Mouse (Mus musculus) kidney, adult 18-20 months (tissue): ENCODE results near the gene Megf8.
"Not testable (repeated sequence)": the region's sequence is repeated elsewhere in the genome, so short reads cannot be mapped to it uniquely, and the experiment has no call there.

Source experiments
- DNase-seq: peaks from one replicate; pipeline ENCODE4 v3.0.0; 2021

Megf8 gene

DNA sequence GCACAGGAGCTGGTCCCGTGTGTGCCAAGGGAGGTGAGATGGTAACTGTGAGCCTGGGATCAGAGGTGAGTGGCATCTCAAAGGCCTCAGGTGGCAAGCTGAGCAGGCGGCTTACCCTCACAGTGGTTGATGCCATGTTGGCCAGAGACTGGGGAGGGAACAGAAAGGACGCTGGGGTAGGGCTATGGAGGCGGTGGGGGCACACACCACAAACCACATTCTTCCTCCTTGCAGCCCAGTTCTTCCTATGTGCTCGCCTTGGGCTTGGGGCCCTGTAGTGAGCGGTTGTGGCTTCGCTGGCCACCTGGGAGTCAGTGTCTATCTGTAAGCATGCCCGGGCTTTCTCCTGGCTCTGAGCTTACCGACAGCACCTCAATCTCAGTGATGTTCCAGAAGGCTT lies 67.9 kb downstream of the Megf8 start:
- no peak for DNase-seq

DNA sequence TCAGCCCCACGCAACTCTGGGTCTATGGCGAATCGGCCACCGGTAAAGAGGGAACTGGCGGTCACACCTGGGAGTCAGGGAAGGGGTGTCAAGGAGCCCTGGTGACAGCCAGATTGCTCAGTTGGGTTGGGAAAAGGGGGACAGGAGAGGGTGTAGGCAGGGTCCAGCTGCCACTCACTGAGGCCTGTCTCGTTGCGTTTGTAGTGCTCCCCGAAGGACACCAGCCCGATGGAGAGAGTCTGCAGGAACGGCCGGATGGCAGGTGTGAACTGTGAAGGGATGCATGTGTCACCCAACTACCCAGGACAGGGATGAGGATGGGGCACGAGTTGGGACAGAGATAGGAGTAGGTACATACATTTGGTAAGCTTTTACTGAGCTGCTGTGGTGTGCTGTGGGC lies 68.3 kb downstream of the Megf8 start:
- no peak for DNase-seq

DNA sequence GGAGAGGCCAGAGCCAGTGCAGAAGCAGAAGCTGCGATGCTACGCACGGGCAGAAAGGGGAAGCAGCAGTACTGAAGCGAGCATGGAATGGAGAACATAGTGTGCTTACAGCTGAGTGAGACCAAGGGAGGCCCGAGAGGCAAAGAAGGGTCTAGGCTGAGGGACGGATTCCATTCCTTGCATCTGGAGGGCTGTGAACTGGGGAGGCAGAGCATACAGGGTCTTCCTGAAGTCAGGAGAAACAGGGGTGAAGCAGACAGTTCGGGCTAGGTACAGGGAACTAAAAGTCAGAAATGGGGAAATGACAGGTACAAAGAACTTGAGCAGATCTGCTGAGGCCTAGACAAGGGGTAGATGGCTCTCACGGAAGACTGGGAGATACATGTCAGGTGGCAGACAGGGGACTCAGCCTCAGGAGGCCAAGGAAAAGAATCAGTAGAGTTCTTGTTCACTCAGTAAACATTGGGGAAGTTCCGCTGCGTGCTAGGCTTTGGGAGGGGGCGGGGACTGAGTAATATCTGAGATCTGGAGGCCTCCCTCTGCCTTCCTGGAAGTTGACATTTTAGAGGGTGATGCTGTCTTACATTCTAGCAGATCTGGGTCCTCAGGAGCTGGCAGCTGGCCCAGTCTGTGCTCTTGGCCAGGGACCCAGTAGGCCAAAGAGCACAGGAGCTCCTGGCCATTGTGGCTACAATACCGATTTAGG lies 69.0 kb downstream of the Megf8 start:
- peak; percentile 93 for DNase-seq

DNA sequence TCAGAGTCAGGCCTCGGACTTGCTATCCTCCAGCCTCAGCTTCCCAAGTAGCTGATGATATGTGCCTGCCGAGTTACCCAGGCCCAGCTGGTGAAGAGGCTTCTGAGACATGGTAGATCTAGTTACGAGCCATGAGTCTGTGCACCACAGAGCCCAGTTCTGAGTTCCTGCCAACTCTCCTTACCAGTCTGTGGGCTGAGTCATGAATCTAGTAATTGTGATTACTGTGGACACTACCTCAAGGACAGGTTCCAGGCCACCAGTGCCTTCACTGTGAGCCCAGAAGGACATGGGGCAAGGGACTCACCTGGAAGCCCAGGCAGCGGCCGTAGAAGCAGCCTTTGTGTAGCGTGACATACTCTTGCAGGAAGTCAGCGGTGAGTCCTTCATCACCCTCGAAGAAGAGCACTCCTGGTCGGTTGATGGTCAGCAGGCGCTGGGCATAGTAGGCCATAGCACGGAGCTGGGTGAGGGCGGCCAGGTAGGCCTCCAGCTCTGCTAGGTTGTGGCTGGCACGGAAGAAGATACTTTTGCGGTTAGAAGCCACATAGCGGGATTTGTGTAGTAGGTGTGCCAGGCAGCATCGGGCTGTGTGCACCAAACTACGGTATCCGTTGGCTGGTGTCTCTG lies 71.0 kb downstream of the Megf8 start:
- no peak for DNase-seq

DNA sequence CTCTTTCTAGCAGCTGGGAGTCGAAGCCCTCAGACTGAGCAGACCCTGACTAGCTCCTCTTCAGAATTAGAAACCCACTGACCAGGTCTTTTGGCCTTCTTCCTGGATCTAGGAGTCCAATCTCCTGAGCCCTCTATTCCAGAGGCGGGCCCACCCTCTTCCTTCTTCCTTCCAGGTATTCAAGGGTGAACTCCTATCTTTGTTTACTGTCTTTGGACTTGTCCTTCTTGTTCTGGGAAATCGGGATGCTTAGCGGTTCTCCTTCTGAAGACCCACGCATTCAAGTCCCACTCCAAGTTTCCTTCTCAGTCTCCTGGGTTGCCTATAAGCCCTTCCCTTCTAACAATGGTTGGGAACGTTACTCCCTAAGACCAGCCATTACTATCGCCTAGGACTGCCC lies 72.0 kb downstream of the Megf8 start:
- no peak for DNase-seq

DNA sequence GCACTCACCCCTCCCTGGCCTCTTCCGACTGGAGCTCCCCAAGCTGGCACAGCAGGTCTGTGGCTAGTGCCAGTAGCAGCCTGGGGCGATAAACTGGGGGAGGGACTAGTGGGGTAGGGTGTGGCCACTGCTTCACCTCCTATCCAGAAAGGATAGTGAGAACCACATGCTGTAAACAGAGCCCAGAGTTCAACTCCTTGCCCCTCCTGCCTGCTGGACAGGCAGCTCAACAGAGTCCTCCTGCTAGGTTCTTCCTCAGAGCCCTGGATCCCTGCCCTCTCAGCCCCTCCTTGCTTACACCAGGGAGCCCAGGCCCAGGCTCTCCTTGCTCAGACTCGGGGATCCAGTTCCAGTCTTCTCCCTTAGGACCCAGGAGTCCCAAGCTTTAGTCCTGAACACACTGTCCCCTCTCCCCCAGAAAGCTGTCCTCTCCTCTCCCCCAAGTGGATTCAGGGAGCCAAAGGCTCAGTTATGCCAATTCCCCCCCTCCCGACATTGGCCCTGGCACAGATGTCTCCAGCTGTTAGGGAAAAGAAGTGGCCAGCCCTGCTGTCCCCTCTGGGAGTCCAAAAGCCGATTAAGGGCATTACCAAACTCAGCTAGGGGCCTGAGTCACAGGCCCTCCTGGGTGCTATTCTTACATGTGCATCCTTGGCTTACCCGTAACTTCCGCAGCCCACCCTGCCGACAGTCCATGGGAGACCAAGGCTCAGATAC lies 73.2 kb downstream of the Megf8 start:
- peak; percentile 85 for DNase-seq

DNA sequence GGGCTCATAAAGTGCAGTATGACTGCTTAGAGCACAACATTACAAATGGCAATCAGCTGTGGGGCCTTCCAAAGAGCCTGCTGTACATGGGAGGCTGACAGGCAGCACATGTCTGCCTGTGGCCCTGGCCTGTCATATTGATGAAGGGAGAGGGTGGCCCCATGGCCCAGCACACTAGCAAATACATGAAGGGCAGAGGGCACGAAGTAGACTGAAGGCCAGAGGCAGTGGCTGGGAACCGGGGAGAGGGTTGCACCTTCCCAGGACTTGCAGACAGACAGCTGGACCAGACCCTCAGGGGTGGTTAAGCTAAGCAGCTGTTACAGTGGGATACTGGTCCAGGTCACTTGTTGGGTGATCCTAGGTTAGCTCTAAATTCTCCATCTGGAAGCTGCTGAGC lies 74.0 kb downstream of the Megf8 start:
- no peak for DNase-seq

DNA sequence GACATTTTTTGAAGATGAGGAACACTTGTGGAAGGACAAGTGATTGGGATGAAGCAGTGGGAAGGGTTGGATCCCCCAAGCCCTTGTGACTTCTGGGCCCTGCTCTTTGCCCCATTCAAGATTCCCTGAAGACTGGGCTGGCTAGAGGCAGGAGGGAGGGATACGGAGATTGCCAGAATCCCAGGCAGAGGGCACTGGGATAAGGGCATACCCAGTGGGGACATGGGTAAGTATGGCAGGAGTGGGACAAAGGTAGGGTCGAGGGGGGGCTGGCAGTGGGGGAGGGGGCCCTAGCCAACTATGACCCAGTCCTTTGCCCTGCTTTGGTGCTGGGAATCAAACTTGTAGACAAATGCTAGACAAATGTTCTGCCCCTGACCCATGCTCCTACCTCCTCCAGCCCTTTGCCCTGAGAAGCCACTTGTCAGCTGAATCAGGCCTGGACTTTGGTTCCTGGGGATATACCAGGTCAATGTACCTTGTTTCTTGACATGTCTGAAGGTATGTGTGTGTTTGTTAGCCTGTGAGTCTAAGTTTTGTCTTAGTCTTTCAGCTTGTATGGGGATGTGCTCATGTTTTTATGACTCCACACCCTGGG lies 75.0 kb downstream of the Megf8 start:
- DNase-seq = peak; percentile 59

DNA sequence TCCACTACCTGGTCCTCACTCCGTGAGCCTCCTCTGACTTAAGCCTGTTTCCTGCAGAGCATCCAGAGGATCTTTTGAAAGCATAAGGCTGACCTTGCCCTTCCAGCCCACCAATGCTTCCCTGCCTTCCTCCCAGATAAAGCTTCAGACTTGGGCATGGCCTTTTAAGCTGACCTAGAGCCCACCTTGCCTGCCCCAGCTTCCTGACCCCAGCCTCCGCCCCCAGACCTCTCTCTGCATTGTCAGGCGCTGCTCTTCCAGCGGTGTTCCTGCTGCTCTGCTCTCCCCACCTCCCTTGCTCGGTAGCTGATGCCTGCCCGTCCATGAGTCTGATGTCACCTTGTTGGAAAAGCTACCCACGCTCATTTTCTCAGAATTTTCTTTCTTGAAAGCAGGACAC lies 75.9 kb downstream of the Megf8 start:
- DNase-seq = no peak

DNA sequence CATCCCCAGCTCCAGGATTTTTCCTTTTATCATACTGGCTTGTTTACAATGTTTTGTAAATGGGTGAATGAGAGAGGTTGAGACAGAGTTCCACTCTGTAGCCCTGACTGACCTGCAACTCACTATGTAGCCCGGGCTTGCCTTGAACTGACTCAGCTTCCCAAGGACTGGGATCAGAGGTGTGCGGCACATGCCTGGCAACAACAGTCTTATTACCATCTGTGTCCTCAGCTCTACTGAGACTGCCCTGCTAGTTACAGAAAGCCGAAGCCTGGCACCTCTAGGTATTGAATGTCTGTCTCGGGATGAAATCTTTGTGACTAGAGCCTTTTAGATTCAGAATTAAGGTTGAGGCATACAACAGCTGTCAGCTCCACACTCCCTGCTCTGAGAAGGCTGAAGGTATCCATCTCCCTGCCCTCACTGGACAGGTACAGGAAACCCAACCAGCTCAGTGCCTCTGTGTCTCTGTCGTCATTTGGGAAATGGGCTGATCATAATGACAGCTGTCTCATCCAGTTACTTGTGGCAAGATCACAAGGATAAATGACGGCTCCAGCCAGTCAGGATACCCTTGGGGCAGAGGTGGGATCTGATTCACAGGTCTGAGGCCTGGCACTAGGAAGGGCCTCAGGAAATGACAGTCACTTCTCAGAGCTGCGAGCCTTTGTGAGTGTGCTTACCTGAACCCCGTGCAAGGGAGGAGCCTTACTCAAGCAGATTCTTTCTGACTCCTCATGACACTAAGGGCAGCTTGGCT lies 76.7 kb downstream of the Megf8 start:
- no peak for DNase-seq

DNA sequence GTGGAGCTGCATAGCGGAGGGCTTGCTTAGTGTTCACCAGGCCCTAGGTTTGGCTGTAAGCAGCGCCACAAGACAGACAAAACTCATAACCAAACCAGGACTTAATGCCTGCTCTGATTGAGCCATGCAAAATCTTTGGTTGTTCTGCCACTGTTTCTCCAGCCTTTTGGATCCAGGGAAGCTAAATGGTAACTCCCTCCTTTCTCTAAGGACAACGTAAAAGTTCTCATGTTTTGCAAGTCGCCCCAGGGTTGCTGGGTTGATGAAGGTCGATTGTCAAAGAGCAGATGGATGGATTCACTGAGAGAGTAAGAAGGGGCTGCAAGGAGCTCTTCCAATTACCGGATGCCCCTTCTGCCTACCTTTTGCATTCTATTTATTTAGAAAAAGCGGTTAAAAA lies 77.8 kb downstream of the Megf8 start:
- DNase-seq = no peak

DNA sequence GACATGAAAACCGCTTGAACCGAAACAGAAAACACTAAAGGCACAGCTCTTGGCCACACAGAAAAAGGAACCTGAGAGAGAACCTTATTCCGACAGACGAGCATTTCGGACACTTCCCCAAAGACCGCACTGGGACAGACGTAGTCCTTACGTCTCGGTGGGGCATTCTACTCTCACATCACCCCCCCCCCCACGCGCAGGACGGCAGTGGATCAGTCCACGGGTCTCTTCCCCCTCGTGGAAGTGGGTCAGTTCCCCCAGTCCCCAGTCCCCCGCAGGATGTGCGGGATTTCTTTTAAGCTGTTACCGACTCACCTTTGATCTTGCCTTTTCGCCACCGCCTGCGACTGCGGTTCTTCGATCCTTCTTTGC lies 78.2 kb downstream of the Megf8 start:
- no peak for DNase-seq

DNA sequence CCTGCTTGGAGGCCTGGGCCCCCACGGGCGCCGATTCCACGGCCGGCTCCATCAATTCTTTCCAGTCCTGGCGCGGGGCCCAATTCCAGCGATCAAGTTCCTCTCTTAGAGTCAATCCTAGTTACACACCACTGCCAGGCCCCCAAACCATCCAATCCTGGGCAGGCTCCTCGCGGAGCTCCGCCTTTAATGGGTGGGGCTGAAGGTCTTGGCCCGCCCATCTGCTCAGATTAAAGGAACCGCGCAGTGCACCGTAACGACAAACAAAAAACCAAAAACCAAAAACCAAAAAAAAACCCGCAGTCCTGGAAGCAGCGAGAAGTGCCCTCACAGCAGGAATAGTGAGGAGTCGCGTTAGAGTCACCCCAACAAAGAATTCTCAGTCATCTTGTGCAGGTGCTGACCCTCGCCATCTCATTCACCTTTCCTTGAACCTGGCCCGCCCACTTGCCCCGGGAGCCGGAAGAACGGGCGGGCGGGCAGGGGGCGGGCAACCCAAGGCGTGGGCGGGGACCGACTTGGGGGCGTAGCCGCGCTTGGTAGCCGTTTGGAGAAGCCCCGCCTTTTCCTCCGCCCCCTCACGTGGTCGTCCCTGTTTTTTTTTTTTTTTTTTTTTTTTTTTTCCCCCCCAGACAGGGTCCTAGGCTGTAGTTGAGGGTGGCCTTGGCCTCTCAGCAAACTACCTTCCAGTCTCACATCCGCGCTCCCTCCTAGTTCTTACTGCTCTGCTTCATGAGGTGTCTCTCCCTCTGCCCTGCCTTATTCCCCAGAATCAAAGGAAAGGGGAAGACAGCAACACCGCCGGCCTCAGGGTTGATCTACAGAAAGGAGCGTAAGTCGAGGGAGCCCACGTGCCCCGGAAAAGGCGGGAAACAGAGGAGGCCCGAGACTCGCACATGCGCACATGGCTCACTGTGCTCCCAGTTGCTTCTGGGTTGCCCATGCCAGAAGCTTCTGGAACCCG lies 78.9 kb downstream of the Megf8 start:
- DNase-seq = peak; percentile 97

DNA sequence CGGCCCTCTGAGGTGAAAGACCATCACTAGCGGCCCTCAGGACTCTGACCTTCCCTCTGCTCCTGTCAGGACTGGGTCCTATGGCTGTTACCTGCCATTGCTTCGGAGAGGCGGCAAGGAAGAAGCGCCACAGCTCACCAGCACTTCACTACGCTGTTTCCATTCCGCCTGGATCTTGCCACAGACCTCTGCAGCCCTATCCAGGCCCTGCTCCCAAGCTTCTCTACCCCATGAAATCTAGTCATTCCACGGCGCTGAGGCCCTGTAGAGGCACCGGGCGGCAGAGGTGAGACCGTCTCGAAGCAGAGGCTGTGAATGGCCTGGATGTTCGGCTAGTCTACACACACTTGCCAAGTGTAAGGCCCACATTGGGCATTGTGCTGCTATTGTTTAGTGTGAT lies 79.7 kb downstream of the Megf8 start:
- no peak for DNase-seq

DNA sequence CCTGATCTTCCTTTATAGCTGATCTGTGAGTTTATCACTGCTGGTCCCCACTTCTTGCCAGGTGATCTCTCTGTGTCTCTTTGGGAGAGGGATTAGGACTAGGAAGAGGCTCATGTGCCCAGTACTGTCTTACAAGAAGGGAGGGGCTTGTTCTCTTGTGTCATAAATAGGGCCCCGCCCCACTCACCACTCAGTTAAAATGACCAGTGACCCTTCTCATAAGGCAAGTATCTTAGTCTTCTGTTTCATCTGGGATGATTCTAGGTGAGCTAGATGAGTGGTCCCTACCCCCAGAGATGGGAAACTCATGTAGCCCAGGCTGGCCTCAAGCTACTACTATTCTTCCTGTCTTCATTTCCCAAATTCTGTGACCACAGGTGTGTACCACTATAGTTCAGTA lies 81.6 kb downstream of the Megf8 start, which contains the start of gene Lipe:
Gene Lipe (minus strand): TSS at position 101 of the 400 bp plus-strand sequence.
- DNase-seq = no peak

DNA sequence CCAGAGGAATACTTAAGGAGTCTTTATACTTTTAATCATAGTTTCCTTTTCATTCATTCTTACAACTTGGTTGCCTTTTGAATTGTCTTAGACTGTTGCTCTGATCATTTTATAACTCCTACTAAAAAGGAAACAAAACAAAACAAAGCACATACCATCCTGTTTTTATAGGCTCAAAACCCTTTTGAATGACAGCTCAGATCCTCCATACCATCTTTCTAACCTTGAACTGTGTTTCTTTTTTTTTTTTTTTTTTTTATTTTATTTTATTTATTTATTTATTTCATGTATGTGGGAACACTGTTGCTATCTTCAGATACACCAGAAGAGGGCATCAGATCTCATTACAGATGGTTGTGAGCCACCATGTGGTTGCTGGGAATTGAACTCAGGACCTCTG lies 82.1 kb downstream of the Megf8 start:
- not testable (repeated sequence) for DNase-seq

DNA sequence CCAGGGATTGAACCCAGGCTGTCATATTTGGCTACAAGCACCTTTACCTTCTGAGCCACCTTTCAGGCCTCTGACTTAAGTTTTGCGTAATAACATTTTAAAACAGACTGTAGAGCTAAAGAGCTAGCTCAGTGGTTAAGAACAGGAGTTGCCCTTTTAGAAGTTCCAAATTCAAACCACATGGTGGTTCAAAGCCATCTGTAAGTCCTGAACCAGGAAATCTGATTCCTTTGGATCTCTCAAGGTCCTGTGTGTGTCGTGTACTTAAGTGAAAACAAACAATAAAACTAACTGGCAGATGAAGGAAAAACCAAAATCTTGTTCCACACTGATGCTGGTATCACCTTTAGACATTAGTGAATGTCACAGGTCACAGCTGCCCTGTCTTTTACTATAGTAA lies 84.6 kb downstream of the Megf8 start:
- no peak for DNase-seq

DNA sequence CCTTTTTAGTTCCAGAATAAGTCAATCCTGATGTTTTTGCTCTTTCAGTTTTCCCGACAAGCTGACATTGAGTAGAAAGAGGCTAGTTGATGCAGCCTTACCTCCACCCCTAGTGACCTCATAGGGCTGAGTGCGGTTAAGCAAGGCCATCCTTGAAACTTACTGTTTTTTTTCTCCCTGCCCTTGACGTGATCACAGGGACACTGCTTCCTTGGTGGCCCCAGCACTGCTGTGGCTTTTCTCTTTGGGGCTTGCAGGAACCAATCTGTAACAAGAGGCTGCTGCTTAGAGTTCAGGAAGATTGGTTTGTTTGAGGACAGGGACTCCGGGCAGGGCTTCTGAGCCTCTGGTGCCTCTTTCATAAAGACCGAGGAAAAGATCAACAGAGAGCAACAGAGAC lies 85.0 kb downstream of the Megf8 start:
- no peak for DNase-seq

DNA sequence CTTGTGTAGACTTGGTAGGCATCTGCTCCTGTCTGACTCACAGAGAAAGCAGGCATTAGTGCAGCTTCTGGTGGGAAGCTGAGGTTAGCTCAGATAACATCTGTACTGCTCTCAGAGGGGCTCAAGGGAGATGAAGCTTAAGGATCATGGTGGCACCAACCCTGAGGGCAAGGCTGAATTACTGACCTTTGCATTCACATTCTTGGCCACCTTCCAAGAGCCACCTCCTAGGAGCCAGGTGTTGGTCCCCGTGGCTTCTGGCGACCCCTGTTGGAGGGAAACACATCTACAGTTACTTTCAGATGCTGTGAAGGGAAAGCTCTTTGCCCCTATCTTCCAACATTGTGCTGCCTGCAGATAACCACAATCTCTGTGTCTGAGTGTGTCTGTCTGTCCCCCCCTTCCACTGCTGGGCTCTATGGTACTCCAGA lies 85.7 kb downstream of the Megf8 start:
- DNase-seq = peak; percentile 78

DNA sequence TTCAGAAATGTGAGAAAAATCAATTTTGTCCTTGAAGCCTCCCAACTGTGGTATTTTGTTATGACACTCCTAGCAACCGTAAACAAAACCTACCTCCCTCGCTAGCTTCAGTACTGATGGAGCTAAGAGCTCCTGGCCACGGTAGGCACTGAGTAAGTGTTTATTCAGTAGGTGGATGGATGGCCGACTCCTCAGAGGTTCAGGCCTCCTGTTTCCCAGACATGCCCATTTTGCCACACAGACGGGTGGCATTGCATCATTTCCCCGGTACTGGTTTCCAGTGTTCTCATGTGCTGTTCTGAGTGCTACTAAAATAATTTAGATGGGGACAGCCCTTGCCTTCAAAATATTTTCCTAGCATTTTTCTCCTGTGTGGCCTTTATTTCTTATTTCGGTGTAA lies 89.5 kb downstream of the Megf8 start:
- DNase-seq = no peak

DNA sequence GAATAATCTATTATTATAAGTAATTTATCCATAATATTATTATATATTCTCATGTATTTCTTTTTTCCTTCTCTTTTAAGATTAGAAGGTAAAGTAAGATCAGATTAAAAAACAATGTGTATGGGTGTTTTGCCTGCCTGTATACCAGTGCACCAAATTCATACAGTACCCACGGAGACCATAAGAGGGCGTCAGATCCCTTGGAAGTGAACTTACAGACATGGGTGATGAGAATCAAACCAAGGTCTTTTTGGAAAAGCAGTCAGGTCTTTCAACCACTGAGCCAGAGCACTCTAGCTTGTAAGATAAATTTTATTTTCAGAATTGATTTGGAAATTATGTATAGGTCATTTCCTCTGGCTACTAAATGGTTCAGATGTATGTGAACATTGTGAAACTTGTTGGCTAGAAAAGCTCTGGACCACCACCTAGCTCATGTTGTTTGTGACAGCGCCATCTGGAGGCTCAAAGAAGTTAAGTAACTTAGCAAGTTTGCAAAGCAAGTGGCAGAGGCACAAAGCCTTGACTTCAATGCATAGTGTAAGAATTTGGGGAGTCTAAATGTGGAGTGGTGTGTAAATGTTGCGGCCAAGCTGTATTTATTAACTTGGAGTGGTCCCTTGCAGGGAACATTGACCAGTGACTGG lies 92.3 kb downstream of the Megf8 start:
- no peak for DNase-seq
